9 mouse cellular contexts compared by ENCODE assay signal in the genomic region with DNA sequence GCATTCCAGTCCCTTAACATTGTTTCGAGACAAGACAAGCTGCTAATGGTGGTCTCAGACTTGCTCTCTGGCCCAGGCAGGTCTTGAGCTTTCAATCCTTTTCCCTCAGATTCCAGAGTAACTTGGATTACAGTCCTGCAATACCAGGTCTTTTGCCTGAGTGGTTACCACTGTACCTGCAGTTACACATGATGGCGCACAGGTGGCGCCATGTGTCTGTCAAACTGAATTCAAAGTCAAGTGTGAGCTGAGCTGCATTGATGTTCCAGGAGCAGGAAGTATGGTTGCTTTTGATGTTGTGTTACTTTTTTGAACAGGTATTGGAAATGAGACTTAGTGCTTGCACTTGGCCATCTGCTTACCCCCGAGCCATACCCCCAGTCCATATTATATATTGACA.
DNase-seq lines count a peak whose midpoint lies in the region; ATAC-seq and TF ChIP-seq lines count a peak whose summit lies in the region.
"Had no signal": no experiment of that assay in that cellular context is flagged by ENCODE, and none has a peak within 500 bp of the region (broad histone marks: within the 10 kb centered on the region; RNA-seq: fewer than 3 reads in every experiment).

No protein-coding gene starts in this region.

- no peak overlapping the region for H3K4me2 ChIP-seq in hindbrain, embryonic 11.5 days (replicated peaks; ENCODE audit: low read depth, low read length)
- H3K4me2 ChIP-seq: liver, embryonic 15.5 days had no signal

- 26% methylated on average over 4 of the region's 4 CpGs for WGBS in spleen, adult 2 months
- 30% methylated on average over 4 of the region's 4 CpGs for WGBS in hindbrain, embryonic 11.5 days

- peak; percentile 20 for DNase-seq in gastrocnemius, adult 2 months
- DNase-seq in gastrocnemius, postnatal 4 days (ENCODE audit: low spot score in 2 of 2), result no peak
- DNase-seq in spleen, adult 2 months (ENCODE audit: low read depth in 1 of 2, low spot score in 2 of 2), result peak in 1 of 2 experiments; percentile 22
- no peak for DNase-seq in spleen, postnatal 36 days (ENCODE audit: low spot score in 2 of 2)
- DNase-seq in cerebellum, adult 9-11 months, result peak; percentile 25
- DNase-seq in hindbrain, embryonic 11.5 days (ENCODE audit: low spot score), result peak; percentile 57
- DNase-seq in mesoderm, embryonic 11.5 days (ENCODE audit: low read depth, low spot score), result peak; percentile 65

- no peak for ATAC-seq in hindbrain, embryonic 11.5 days (ENCODE audit: low FRiP score)
- no peak for ATAC-seq in monocyte, adult 5-6 weeks (replicated peaks; ENCODE audit: insufficient number of reproducible peaks, low FRiP score, low TSS enrichment, poor library complexity, severe bottlenecking)

- H3K4me3 ChIP-seq in gastrocnemius, adult 2 months, result no peak overlapping the region
- no peak overlapping the region for H3K4me3 ChIP-seq in spleen, adult 2 months (ENCODE audit: extremely low read depth, insufficient read depth, insufficient read length)
- H3K4me3 ChIP-seq in hindbrain, embryonic 11.5 days (ENCODE audit: low read depth, low read length), result no peak overlapping the region
- H3K4me3 ChIP-seq: liver, embryonic 15.5 days had no signal

- intact Hi-C loops in gastrocnemius, adult 2 months (cut with DNase I), result no loop called here

- no peaks in the 10 kb centered on the region for H3K27me3 ChIP-seq in spleen, adult 2 months (ENCODE audit: control insufficient read depth, insufficient read depth, low read length)
- H3K27me3 ChIP-seq in hindbrain, embryonic 11.5 days (ENCODE audit: control insufficient read depth, insufficient read depth, low read length), result no peaks in the 10 kb centered on the region
- H3K27me3 ChIP-seq: liver, embryonic 15.5 days had no signal

- no peaks in the 10 kb centered on the region for H3K36me3 ChIP-seq in spleen, adult 2 months (ENCODE audit: control insufficient read depth, insufficient read depth, low read length)
- H3K36me3 ChIP-seq in hindbrain, embryonic 11.5 days (ENCODE audit: control insufficient read depth, insufficient read depth, low read length), result no peaks in the 10 kb centered on the region
- H3K36me3 ChIP-seq: liver, embryonic 15.5 days had no signal

- H3K27ac ChIP-seq in gastrocnemius, adult 2 months, result no peak overlapping the region
- H3K27ac ChIP-seq in spleen, adult 2 months (ENCODE audit: insufficient read depth, low read length), result no peak overlapping the region
- no peak overlapping the region for H3K27ac ChIP-seq in hindbrain, embryonic 11.5 days (ENCODE audit: low read depth, low read length)
- H3K27ac ChIP-seq: liver, embryonic 15.5 days had no signal

- H3K9me3 ChIP-seq in hindbrain, embryonic 11.5 days (ENCODE audit: control insufficient read depth, low read length), result no peaks in the 10 kb centered on the region
- H3K9me3 ChIP-seq: liver, embryonic 15.5 days had no signal

- TF ChIP-seq CTCF in gastrocnemius, adult 2 months (IDR thresholded peaks at IDR 0.05), result peak; percentile 80
- TF ChIP-seq CTCF in spleen, adult 2 months (IDR thresholded peaks at IDR 0.05; ENCODE audit: extremely low read depth, insufficient read depth, insufficient read length, insufficient replicate concordance), result peak; percentile 52; the same call in 1 of the 2 replicates

- no peak for TF ChIP-seq POLR2A in spleen, adult 2 months (IDR thresholded peaks at IDR 0.05; ENCODE audit: low read depth, low read length)

- H3K9ac ChIP-seq in hindbrain, embryonic 11.5 days (ENCODE audit: low read depth, low read length), result no peak overlapping the region
- H3K9ac ChIP-seq: liver, embryonic 15.5 days had no signal

- H3K4me1 ChIP-seq in spleen, adult 2 months (ENCODE audit: control insufficient read depth, insufficient read depth, insufficient read length), result no peaks in the 10 kb centered on the region
- no peaks in the 10 kb centered on the region for H3K4me1 ChIP-seq in hindbrain, embryonic 11.5 days (replicated peaks; ENCODE audit: control insufficient read depth, insufficient read depth, low read length)
- H3K4me1 ChIP-seq: liver, embryonic 15.5 days had no signal

Comparison
In these comparisons a context has a peak if more than half of its experiments do, and no peak if none do; other contexts are left out.
1. DNase-seq: peak in gastrocnemius, adult 2 months (single experiment), cerebellum, adult 9-11 months (single experiment), hindbrain, embryonic 11.5 days (single experiment) and mesoderm, embryonic 11.5 days (single experiment); none in gastrocnemius, postnatal 4 days (0 of 2) and spleen, postnatal 36 days (0 of 2).